Comparison of ENCODE assay signal across 12 mouse cellular contexts in genomic region chr14:57523762-57524161, GRCm38 (mm10). TPM values are rescaled to one million over a fixed set of nuclear protein-coding genes. Genes with fewer than 3 reads are reported as not detected.
DNase-seq lines count a peak whose midpoint lies in the region; ATAC-seq and TF ChIP-seq lines count a peak whose summit lies in the region.
"Had no signal": no experiment of that assay in that cellular context is flagged by ENCODE, and none has a peak within 500 bp of the region (broad histone marks: within the 10 kb centered on the region; RNA-seq: fewer than 3 reads in every experiment).

No protein-coding gene starts in this region.

- no peak overlapping the region for H3K27ac ChIP-seq in forebrain, postnatal 0 days (ENCODE audit: low read depth, low read length)
- no peak overlapping the region for H3K27ac ChIP-seq in forebrain, embryonic 12.5 days
- H3K27ac ChIP-seq in midbrain, embryonic 11.5 days (ENCODE audit: low read depth, low read length), result no peak overlapping the region
- H3K27ac ChIP-seq in midbrain, embryonic 10.5 days (replicated peaks), result no peak overlapping the region
- H3K27ac ChIP-seq in midbrain, postnatal 0 days (ENCODE audit: low read depth, low read length), result no peak overlapping the region
- H3K27ac ChIP-seq in heart, embryonic 10.5 days, result no peak overlapping the region

- no peak overlapping the region for H3K9ac ChIP-seq in forebrain, postnatal 0 days
- no peak overlapping the region for H3K9ac ChIP-seq in forebrain, embryonic 12.5 days
- no peak overlapping the region for H3K9ac ChIP-seq in midbrain, embryonic 11.5 days (ENCODE audit: low read length)
- H3K9ac ChIP-seq in midbrain, postnatal 0 days (replicated peaks; ENCODE audit: low read length, poor library complexity, severe bottlenecking), result 0 out of 2 replicates have a peak overlapping the region, but pooled peaks have one; percentile 90

- ATAC-seq in forebrain, postnatal 0 days, result no peak
- no peak for ATAC-seq in forebrain, embryonic 12.5 days (ENCODE audit: low FRiP score)
- ATAC-seq in midbrain, embryonic 11.5 days (ENCODE audit: low FRiP score), result no peak
- no peak for ATAC-seq in midbrain, postnatal 0 days (ENCODE audit: low FRiP score)

- H3K4me3 ChIP-seq in forebrain, postnatal 0 days (ENCODE audit: low read depth, low read length), result 0 out of 2 replicates have a peak overlapping the region, but pooled peaks have one; percentile 82
- H3K4me3 ChIP-seq in forebrain, embryonic 12.5 days (replicated peaks), result no peak overlapping the region
- H3K4me3 ChIP-seq in midbrain, embryonic 11.5 days (ENCODE audit: low read depth, low read length), result no peak overlapping the region
- no peak overlapping the region for H3K4me3 ChIP-seq in midbrain, embryonic 10.5 days
- H3K4me3 ChIP-seq in midbrain, postnatal 0 days (ENCODE audit: low read depth, low read length), result peak overlapping the region; percentile 81; the same call in 1 of the 2 replicates
- no peak overlapping the region; the same call in 1 of the 2 replicates for H3K4me3 ChIP-seq in heart, embryonic 10.5 days

- DNase-seq in forebrain, postnatal 0 days, result no peak
- DNase-seq in midbrain, embryonic 11.5 days (ENCODE audit: low spot score, missing footprints), result peak; percentile 82
- no peak for DNase-seq in midbrain, embryonic 10.5 days (ENCODE audit: low spot score)
- DNase-seq in induced T-regulatory cell, adult 2 months (ENCODE audit: low read depth), result peak; percentile 9
- no peak for DNase-seq in midbrain, postnatal 0 days (ENCODE audit: low spot score)
- DNase-seq in heart, embryonic 10.5 days (ENCODE audit: low spot score), result no peak
- no peak for DNase-seq in adrenal gland, postnatal 25 days
- DNase-seq: kidney, adult 8-10 months; right cerebral cortex, adult 18-20 months; spleen, adult 18-20 months had no signal

- H3K36me3 ChIP-seq in forebrain, postnatal 0 days (ENCODE audit: insufficient read depth), result no peaks in the 10 kb centered on the region
- no peaks in the 10 kb centered on the region for H3K36me3 ChIP-seq in forebrain, embryonic 12.5 days (replicated peaks)
- no peaks in the 10 kb centered on the region for H3K36me3 ChIP-seq in midbrain, embryonic 11.5 days (ENCODE audit: control insufficient read depth, insufficient read depth, low read length)
- no peaks in the 10 kb centered on the region for H3K36me3 ChIP-seq in midbrain, embryonic 10.5 days
- H3K36me3 ChIP-seq in midbrain, postnatal 0 days (ENCODE audit: insufficient read depth, low read length), result no peaks in the 10 kb centered on the region
- no peaks in the 10 kb centered on the region for H3K36me3 ChIP-seq in heart, embryonic 10.5 days

- WGBS in forebrain, postnatal 0 days, result 60% methylated on average over 9 of the region's 9 CpGs
- WGBS in forebrain, embryonic 12.5 days, result 78% methylated on average over 9 of the region's 9 CpGs
- 93% methylated on average over 9 of the region's 9 CpGs for WGBS in midbrain, embryonic 11.5 days
- 91% methylated on average over 9 of the region's 9 CpGs for WGBS in midbrain, embryonic 10.5 days
- 88% methylated on average over 9 of the region's 9 CpGs for WGBS in midbrain, postnatal 0 days
- 89% methylated on average over 9 of the region's 9 CpGs for WGBS in heart, embryonic 10.5 days

- H3K9me3 ChIP-seq in forebrain, postnatal 0 days (ENCODE audit: low read length), result no peaks in the 10 kb centered on the region
- no peaks in the 10 kb centered on the region for H3K9me3 ChIP-seq in forebrain, embryonic 12.5 days
- no peaks in the 10 kb centered on the region for H3K9me3 ChIP-seq in midbrain, embryonic 11.5 days (ENCODE audit: control insufficient read depth, low read length)
- H3K9me3 ChIP-seq in midbrain, embryonic 10.5 days (replicated peaks), result no peaks in the 10 kb centered on the region
- no peaks in the 10 kb centered on the region for H3K9me3 ChIP-seq in midbrain, postnatal 0 days (ENCODE audit: low read length)
- no peaks in the 10 kb centered on the region for H3K9me3 ChIP-seq in heart, embryonic 10.5 days

- TF ChIP-seq CTCF in forebrain, postnatal 0 days (IDR thresholded peaks at IDR 0.05; ENCODE audit: low read depth), result no peak
- no peak for TF ChIP-seq CTCF in midbrain, postnatal 0 days (IDR thresholded peaks at IDR 0.05)

- H3K4me1 ChIP-seq in forebrain, postnatal 0 days (ENCODE audit: insufficient read depth), result 0 out of 2 replicates have a peak, but pooled peaks cover 4% of the 10 kb centered on the region
- peaks cover 6% of the 10 kb centered on the region for H3K4me1 ChIP-seq in forebrain, embryonic 12.5 days
- peaks cover 8% of the 10 kb centered on the region for H3K4me1 ChIP-seq in midbrain, embryonic 11.5 days (ENCODE audit: control insufficient read depth, insufficient read depth, low read length)
- H3K4me1 ChIP-seq in midbrain, embryonic 10.5 days, result peaks cover 24% of the 10 kb centered on the region
- no peaks in the 10 kb centered on the region; the same call in 1 of the 2 replicates for H3K4me1 ChIP-seq in midbrain, postnatal 0 days (ENCODE audit: insufficient read depth, low read length)
- H3K4me1 ChIP-seq in heart, embryonic 10.5 days, result peaks cover 12% of the 10 kb centered on the region

- H3K27me3 ChIP-seq in forebrain, postnatal 0 days (ENCODE audit: insufficient read depth, low read length), result no peaks in the 10 kb centered on the region
- peaks cover 48% of the 10 kb centered on the region for H3K27me3 ChIP-seq in forebrain, embryonic 12.5 days
- H3K27me3 ChIP-seq in midbrain, embryonic 11.5 days (ENCODE audit: control insufficient read depth, insufficient read depth, low read length), result peaks cover 26% of the 10 kb centered on the region
- H3K27me3 ChIP-seq in midbrain, embryonic 10.5 days (ENCODE audit: low read depth, poor library complexity, severe bottlenecking), result peaks cover 61% of the 10 kb centered on the region
- no peaks in the 10 kb centered on the region for H3K27me3 ChIP-seq in midbrain, postnatal 0 days (ENCODE audit: insufficient read depth, low read length)
- peaks cover 58% of the 10 kb centered on the region for H3K27me3 ChIP-seq in heart, embryonic 10.5 days (ENCODE audit: insufficient read depth, poor library complexity, severe bottlenecking)

- peak overlapping the region; percentile 80 for H3K4me2 ChIP-seq in forebrain, postnatal 0 days (ENCODE audit: low read depth)
- H3K4me2 ChIP-seq in forebrain, embryonic 12.5 days, result no peak overlapping the region
- no peak overlapping the region for H3K4me2 ChIP-seq in midbrain, embryonic 11.5 days
- peak overlapping the region; percentile 82 for H3K4me2 ChIP-seq in midbrain, postnatal 0 days (ENCODE audit: low read depth, low read length, poor library complexity, severe bottlenecking)

RNA-seq across cellular contexts. Expression of gene Il17d, which starts 0.8 kb away (rescaled TPM):
- 38.8 and 47.6 TPM in 2 replicates for total RNA-seq in forebrain, postnatal 0 days (2014; rRNA removed)
- polyA plus RNA-seq in forebrain, postnatal 0 days (2015; fragmentation: Nextera tagmentation; extraction: Ambion mirVana), result 8.5 and 9.8 TPM in 2 replicates
- polyA plus RNA-seq in forebrain, embryonic 12.5 days (2016; fragmentation: Nextera tagmentation; extraction: Ambion mirVana), result 2.1 and 2.7 TPM in 2 replicates
- 1.5 and 1.7 TPM in 2 replicates for polyA plus RNA-seq in midbrain, embryonic 11.5 days (2014; fragmentation: Nextera tagmentation; extraction: Ambion mirVana)
- 0.74 and 1.4 TPM in 2 replicates for polyA plus RNA-seq in midbrain, embryonic 10.5 days (2016; fragmentation: Nextera tagmentation; extraction: Ambion mirVana)
- total RNA-seq in midbrain, postnatal 0 days (2014; rRNA removed), result 40.7 and 48.2 TPM in 2 replicates
- polyA plus RNA-seq in midbrain, postnatal 0 days (2015; fragmentation: Nextera tagmentation; extraction: Ambion mirVana), result 7.0 and 8.3 TPM in 2 replicates
- polyA plus RNA-seq in heart, embryonic 10.5 days (2016; fragmentation: Nextera tagmentation; extraction: Ambion mirVana), result 0.55 and 1.3 TPM in 2 replicates
- total RNA-seq in adrenal gland, postnatal 25 days (2021), result 1.9 and 3.7 TPM in 2 replicates
- total RNA-seq: monocyte, adult 5-6 weeks had no signal

RNA-seq across cellular contexts. Expression of gene Eef1akmt1, which starts 47.6 kb away (rescaled TPM):
- total RNA-seq in forebrain, postnatal 0 days (2014; rRNA removed), result 45.7 and 58.4 TPM in 2 replicates
- polyA plus RNA-seq in forebrain, postnatal 0 days (2015; fragmentation: Nextera tagmentation; extraction: Ambion mirVana), result 82.9 and 84.9 TPM in 2 replicates
- polyA plus RNA-seq in forebrain, embryonic 12.5 days (2016; fragmentation: Nextera tagmentation; extraction: Ambion mirVana), result 71.6 and 77.7 TPM in 2 replicates
- 82.0 and 87.2 TPM in 2 replicates for polyA plus RNA-seq in midbrain, embryonic 11.5 days (2014; fragmentation: Nextera tagmentation; extraction: Ambion mirVana)
- 91.0 and 110 TPM in 2 replicates for polyA plus RNA-seq in midbrain, embryonic 10.5 days (2016; fragmentation: Nextera tagmentation; extraction: Ambion mirVana)
- 26.2 and 39.2 TPM in 2 replicates for total RNA-seq in midbrain, postnatal 0 days (2014; rRNA removed)
- polyA plus RNA-seq in midbrain, postnatal 0 days (2015; fragmentation: Nextera tagmentation; extraction: Ambion mirVana), result 63.8 and 73.7 TPM in 2 replicates
- polyA plus RNA-seq in heart, embryonic 10.5 days (2016; fragmentation: Nextera tagmentation; extraction: Ambion mirVana), result 82.8 and 93.8 TPM in 2 replicates
- total RNA-seq in adrenal gland, postnatal 25 days (2021), result 26.8 and 28.6 TPM in 2 replicates

Comparison
In these comparisons a context has a peak if more than half of its experiments do, and no peak if none do; other contexts are left out.
1. DNase-seq: peak in midbrain, embryonic 11.5 days (single experiment) and induced T-regulatory cell, adult 2 months (single experiment); none in forebrain, postnatal 0 days (single experiment), midbrain, embryonic 10.5 days (single experiment), midbrain, postnatal 0 days (single experiment), heart, embryonic 10.5 days (single experiment) and adrenal gland, postnatal 25 days (single experiment).
2. H3K4me2 ChIP-seq: peak in forebrain, postnatal 0 days (single experiment) and midbrain, postnatal 0 days (single experiment); none in forebrain, embryonic 12.5 days (single experiment) and midbrain, embryonic 11.5 days (single experiment).
3. H3K4me3 ChIP-seq: peak in forebrain, postnatal 0 days (single experiment) and midbrain, postnatal 0 days (single experiment); none in forebrain, embryonic 12.5 days (single experiment), midbrain, embryonic 11.5 days (single experiment), midbrain, embryonic 10.5 days (single experiment) and heart, embryonic 10.5 days (single experiment).